Mouse (Mus musculus) midbrain, postnatal 0 days (tissue): ENCODE results near the gene Nfxl1. TPM values are rescaled to one million over a fixed set of nuclear protein-coding genes. Genes with fewer than 3 reads are reported as not detected.

Experiments used
- ATAC-seq: fragments of 200-750 bp; cut with Nextera tagmentation; 2 replicates; pipeline ENCODE4 v1.8.0; 2017; ENCODE audit warnings: moderate number of reproducible peaks, mild to moderate bottlenecking, moderate TSS enrichment, moderate library complexity; ENCODE audit not compliant: low FRiP score
- DNase-seq: peaks from one replicate; pipeline ENCODE4 v3.0.0-alpha.2; 2015; ENCODE audit warnings: low spot score
- H3K27ac ChIP-seq: fragments of 300-500 bp; sonication (generic); 2 replicates; pipeline ENCODE4 v1.5.1; 2014; ENCODE audit warnings: low read depth, mild to moderate bottlenecking, low read length, mixed read lengths
- H3K27me3 ChIP-seq: fragments of 300-500 bp; sonication (generic); 2 replicates; pipeline ENCODE4 v1.6.1; 2014; ENCODE audit warnings: low read length, control low read depth, mixed read lengths; ENCODE audit not compliant: insufficient read depth
- H3K36me3 ChIP-seq: fragments of 300-500 bp; sonication (generic); 2 replicates; pipeline ENCODE4 v1.6.1; 2014; ENCODE audit warnings: low read length, control low read depth, mixed read lengths; ENCODE audit not compliant: insufficient read depth
- H3K4me1 ChIP-seq: fragments of 300-500 bp; sonication (generic); 2 replicates; pipeline ENCODE4 v1.6.1; 2014; ENCODE audit warnings: mild to moderate bottlenecking, control low read depth, antibody characterized with exemption, low read length, mixed read lengths; ENCODE audit not compliant: insufficient read depth
- H3K4me2 ChIP-seq: fragments of 300-500 bp; sonication (generic); 2 replicates; pipeline ENCODE4 v1.6.1; 2014; ENCODE audit warnings: low read depth, mild to moderate bottlenecking, low read length, mixed read lengths; ENCODE audit not compliant: poor library complexity, severe bottlenecking
- H3K4me3 ChIP-seq: fragments of 300-500 bp; sonication (generic); 2 replicates; pipeline ENCODE4 v1.5.1; 2014; ENCODE audit warnings: low read depth, mild to moderate bottlenecking, low read length, moderate library complexity
- H3K9ac ChIP-seq: fragments of 300-500 bp; sonication (generic); replicated peaks from 2 replicates; pipeline ENCODE4 v1.6.1; 2014; ENCODE audit warnings: mild to moderate bottlenecking, low read length, moderate library complexity, mixed read lengths; ENCODE audit not compliant: poor library complexity, severe bottlenecking
- H3K9me3 ChIP-seq: fragments of 300-500 bp; sonication (generic); 2 replicates; pipeline ENCODE4 v1.6.1; 2016; ENCODE audit warnings: low read length, control low read depth
- CTCF ChIP-seq: IDR thresholded peaks from 2 replicates; pipeline ENCODE4 v1.5.1; 2016; ENCODE audit warnings: antibody characterized with exemption, mild to moderate bottlenecking
- WGBS: fragments of 180-500 bp; shearing (Covaris S2); extraction: QIAGEN DNeasy Blood & Tissue Kit; methylation state at CpG from one replicate; pipeline ENCODE4 v1.1.7; 2014; 5-methylcytosine and 5-hydroxymethylcytosine counted together
- polyA plus RNA-seq: library from polyadenylated mRNA; unstranded; fragments of >200 nt; fragmentation: Nextera tagmentation; extraction: Ambion mirVana; gene quantifications from 2 replicates; pipeline ENCODE4 v1.2.1, GENCODE M21; 2015
- total RNA-seq: library from RNA; depleted of rRNA; stranded (reverse); fragments of >200 nt; gene quantifications from 2 replicates; pipeline ENCODE4 v1.2.3, GENCODE M21; 2014

Nfxl1 gene
- total and polyA plus RNA-seq, 2 experiments from 2014 or later, result 8.2 to 15.7 TPM

DNA sequence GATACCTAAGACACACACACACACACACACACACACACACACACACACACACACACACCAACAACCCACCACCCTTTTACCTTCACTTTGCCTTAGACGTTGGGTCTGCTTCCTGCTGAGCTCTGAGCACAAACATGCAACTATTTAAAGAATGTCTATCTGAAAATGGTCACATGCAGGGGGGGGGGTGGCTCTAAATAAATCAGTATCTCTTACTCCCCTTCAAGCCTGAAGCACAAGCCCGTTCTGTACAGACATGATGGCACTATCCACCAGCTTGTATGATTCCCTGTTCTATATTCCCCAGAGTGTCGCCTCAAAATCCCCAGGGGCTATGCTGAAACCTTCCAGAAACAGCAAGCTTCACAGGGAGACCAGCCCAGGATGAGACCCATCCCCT, 57.7 kb downstream of the Nfxl1 start:
- Histone ChIP-seq H3K36me3 (no peaks in the 10 kb centered on the region), H3K9ac (no peak overlapping the region), H3K27me3 (peaks cover 36% of the 10 kb centered on the region), H3K27ac (no peak overlapping the region), H3K4me2 (no peak overlapping the region), H3K4me3 (no peak overlapping the region), H3K9me3 (no peaks in the 10 kb centered on the region), H3K4me1 (no peaks in the 10 kb centered on the region; the same call in 1 of the 2 replicates)
- TF ChIP-seq CTCF, result no peak
- ATAC-seq (no peak), DNase-seq (no peak)
- 71% methylated on average over 3 of the region's 3 CpGs for WGBS

DNA sequence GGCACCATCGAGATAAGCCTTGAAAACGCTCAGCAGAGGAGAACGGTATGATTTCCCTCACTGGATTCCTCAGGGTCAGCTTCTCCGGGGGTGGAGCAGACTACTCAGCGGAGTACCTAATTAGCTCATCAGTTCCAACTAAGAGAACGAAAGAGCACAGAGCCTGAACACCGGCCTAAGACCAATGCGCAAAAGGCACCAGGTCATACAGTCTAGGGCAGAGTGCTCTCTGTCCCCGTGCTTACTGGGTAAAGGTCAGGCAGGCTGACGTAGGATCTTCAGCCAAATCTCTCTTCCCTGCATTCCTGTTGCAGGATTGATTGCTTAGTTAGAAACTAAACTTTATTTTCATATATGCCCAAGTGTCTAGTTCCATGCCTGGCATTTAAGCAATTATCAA, 61.2 kb downstream of the Nfxl1 start:
- DNase-seq, result no peak
- no peak for ATAC-seq
- Histone ChIP-seq H3K4me2 (no peak overlapping the region), H3K4me3 (no peak overlapping the region), H3K27ac (no peak overlapping the region), H3K36me3 (no peaks in the 10 kb centered on the region), H3K27me3 (peaks cover 13% of the 10 kb centered on the region), H3K9me3 (no peaks in the 10 kb centered on the region), H3K4me1 (no peaks in the 10 kb centered on the region), H3K9ac (no peak overlapping the region)
- 83% methylated on average over 10 of the region's 10 CpGs for WGBS
- no peak for TF ChIP-seq CTCF

DNA sequence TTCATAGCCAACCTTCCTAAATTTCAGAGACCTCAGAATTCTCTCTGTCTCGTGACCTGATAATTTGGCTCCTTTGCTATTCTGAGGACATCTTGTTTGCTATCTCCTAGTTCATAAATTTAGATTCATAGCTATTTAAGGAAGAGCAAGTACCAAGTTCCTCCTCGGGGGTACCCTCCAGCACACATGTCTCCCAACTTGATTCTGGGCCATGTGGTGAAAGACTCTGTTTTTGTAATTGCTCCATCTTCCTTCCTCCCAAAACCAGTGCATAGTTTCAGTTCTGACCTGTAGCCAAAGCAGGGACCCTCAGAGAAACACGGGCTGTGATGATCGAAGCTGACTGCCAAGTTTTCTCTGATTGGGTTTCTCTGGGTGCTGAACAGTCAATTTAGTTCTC, 62.7 kb downstream of the Nfxl1 start:
- H3K27ac ChIP-seq, result no peak overlapping the region
- no peaks in the 10 kb centered on the region for H3K27me3 ChIP-seq
- WGBS, result 82% methylated on average over 4 of the region's 4 CpGs
- no peak for ATAC-seq
- no peak overlapping the region for H3K4me2 ChIP-seq
- no peak for DNase-seq
- no peak overlapping the region for H3K4me3 ChIP-seq
- no peak for TF ChIP-seq CTCF
- H3K36me3 ChIP-seq, result no peaks in the 10 kb centered on the region
- no peaks in the 10 kb centered on the region for H3K4me1 ChIP-seq
- no peak overlapping the region for H3K9ac ChIP-seq
- H3K9me3 ChIP-seq, result no peaks in the 10 kb centered on the region

DNA sequence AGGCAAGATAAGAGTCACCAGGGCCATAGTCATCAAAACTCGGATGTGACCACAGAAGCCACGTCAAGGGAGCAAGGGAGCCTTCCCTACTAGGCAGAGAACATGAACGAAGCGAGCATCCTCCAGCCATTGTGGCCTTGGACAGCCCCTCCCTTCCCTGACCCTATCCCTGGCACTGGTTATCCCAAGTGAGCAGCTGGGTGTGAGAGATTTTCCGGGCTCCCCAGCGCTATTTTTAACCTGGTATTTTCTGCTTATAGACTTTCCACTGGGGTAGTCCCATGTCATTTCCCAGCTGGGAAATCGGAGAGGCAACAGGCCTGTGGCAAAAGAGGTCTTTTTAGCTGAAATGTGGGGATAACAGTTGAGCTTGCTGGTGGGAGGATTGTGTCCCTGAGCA, 65.6 kb downstream of the Nfxl1 start:
- no peak for TF ChIP-seq CTCF
- Histone ChIP-seq H3K9ac (no peak overlapping the region), H3K27me3 (no peaks in the 10 kb centered on the region), H3K4me2 (no peak overlapping the region), H3K36me3 (no peaks in the 10 kb centered on the region), H3K9me3 (no peaks in the 10 kb centered on the region), H3K27ac (no peak overlapping the region), H3K4me3 (no peak overlapping the region), H3K4me1 (no peaks in the 10 kb centered on the region)
- DNase-seq, result no peak
- ATAC-seq, result no peak
- WGBS, result 79% methylated on average over 7 of the region's 7 CpGs

DNA sequence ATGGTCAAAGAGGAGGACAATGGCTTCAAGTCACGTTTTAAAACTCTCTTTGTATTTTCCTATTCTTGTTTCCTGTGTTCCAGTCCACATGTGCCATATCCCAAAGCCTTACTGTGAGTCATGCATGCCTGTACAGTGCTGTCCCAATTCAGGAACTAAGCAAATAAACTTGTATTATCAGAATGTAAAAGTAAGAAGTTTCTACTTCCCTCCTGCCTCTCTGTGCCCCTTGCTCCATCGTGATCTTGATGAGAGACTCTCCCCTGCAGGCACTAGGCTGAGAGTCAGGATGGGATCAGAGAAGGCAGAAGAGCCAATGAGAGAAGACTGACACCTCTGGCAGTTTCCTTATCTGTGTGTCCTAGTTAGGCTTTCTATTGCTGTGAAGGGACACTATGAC, 68.3 kb downstream of the Nfxl1 start:
- DNase-seq (no peak), ATAC-seq (no peak)
- no peak overlapping the region for H3K9ac ChIP-seq
- H3K27ac ChIP-seq, result no peak overlapping the region
- H3K9me3 ChIP-seq, result no peaks in the 10 kb centered on the region
- no peak for TF ChIP-seq CTCF
- WGBS, result 53% methylated on average over 2 of the region's 2 CpGs
- H3K27me3 ChIP-seq, result no peaks in the 10 kb centered on the region
- no peaks in the 10 kb centered on the region for H3K4me1 ChIP-seq
- no peaks in the 10 kb centered on the region for H3K36me3 ChIP-seq
- no peak overlapping the region for H3K4me3 ChIP-seq
- no peak overlapping the region for H3K4me2 ChIP-seq

DNA sequence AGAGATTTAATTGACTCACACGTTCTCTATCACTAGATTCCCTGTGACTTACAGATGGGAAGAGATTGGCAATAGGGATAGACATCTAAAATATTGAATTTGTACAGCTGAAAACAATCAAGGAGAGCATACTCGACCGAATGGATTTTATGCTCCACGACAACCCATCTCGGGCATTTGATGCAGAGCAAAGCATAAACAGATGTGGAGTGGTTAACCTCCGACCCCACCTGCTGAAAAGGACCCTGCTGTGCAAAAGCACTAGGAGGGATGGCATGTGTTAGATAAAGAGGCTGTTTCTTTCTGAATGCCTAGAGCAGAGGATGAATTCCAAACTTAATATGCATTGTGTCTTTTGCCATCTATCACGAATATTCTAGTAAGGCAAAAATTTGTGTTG, 79.0 kb downstream of the Nfxl1 start:
- no peaks in the 10 kb centered on the region for H3K9me3 ChIP-seq
- no peak for TF ChIP-seq CTCF
- ATAC-seq, result no peak
- H3K27ac ChIP-seq, result no peak overlapping the region
- no peaks in the 10 kb centered on the region for H3K27me3 ChIP-seq
- no peak for DNase-seq
- H3K4me1 ChIP-seq, result no peaks in the 10 kb centered on the region
- H3K4me2 ChIP-seq, result no peak overlapping the region
- 30% methylated on average over 7 of the region's 7 CpGs for WGBS
- H3K4me3 ChIP-seq, result no peak overlapping the region
- no peak overlapping the region for H3K9ac ChIP-seq
- H3K36me3 ChIP-seq, result no peaks in the 10 kb centered on the region
